Mouse (Mus musculus) heart, adult 11 months (tissue): ENCODE measurements around the gene Gpr62.

ENCODE experiments used
- DNase-seq: peaks from one replicate; pipeline ENCODE4 v3.0.0; 2022

The Gpr62 gene

DNA sequence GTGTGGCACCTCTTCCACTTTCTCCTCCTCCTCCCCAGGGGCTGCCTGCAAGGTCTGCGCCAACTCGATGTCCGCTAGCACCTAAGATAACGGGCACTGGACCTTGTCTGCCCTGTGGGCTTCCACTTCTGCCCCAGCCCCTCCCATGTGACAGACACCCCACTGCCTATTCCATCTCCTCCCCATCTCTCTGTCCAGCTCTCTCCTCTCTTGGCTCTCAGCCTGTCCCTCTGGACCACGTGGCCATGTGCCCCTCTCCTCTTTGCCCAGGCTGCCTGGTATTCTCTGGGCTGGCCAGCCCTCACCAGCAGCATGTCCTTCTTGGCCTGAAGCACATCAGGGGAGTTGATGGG lies 8.0 kb upstream of the Gpr62 start:
- DNase-seq: no peak

GRCm38 (mm10) chr9:106473081-106473752 lies 7.5 kb upstream of the Gpr62 start:
- DNase-seq: peak; percentile 96

GRCm38 (mm10) chr9:106472321-106472720 lies 6.6 kb upstream of the Gpr62 start:
- no peak for DNase-seq

DNA sequence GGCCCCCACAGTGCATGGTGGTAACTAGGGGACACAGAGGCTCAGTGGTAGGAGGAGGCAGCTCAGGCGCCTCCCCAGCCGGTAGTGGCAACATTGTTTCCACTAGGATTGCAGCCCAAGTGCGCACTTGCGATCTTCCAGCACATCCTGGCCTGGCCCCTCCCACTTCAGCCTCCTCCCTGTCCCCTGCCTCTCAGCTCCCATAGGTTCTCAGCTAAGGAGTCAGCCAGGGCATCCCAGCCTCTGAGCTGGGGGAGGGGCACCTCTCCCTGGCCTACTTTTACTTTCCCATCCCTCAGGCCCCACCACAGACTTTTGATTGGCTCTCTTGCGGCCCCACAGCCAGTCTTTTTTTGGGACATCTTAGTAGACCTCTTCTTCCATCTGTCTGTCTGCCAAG lies 6.2 kb upstream of the Gpr62 start:
- peak; percentile 99 for DNase-seq

DNA sequence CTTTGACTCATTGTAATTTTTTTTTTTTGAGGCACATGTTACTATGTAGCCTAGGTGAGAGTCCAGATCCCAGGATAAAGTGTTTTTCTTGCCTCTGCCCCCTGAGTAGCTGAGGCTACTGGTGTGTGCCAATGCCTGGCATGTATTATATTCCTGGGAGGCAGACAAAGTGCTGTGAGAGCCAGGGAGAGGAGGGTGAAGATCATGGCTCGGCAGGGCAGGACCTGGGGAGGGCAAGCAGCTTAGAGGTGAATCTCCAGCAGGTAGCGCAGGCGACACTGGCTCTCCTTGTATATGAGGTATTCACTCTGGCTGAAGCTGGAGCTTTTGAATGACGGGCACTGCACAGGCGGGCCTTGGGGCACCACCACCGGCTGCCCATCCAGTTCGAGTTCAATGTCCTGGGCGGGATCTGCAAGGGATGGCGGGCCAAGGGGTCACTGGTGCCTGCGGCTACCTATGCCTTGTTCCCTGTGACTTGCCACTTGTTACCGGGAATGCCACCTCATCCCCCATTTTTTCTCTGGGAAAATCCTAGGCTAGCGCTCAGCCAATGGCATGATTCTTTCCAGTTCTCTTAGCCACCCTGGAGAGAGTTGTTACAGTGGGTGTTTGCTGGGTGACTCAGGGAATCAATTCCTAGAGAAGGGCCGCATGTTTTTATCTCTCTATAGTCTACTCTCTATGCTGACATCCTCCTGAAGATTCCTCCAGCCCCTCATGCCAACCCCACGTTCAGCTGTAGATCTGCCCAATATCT lies 5.4 kb upstream of the Gpr62 start:
- peak; percentile 95 for DNase-seq

GRCm38 (mm10) chr9:106469776-106470175 lies 4.0 kb upstream of the Gpr62 start:
- peak; percentile 89 for DNase-seq

DNA sequence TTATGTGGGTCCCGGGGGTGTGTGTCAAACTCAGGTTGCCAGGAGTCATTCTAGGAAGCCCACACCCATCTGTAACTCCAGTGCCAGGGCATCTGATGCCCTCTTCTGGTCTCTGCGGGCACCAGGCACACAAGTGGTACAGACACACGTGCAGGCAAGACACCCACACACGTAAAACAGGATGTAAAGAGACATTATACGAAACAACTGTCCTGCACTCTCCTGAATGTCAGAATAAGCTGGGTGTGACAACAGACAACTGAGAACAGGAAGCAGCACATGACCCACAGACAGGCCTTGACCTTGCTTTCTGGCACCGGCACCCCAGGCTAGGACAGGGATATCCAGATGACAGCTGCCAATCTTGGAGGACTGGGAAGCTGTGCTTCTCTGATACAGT lies 3.6 kb upstream of the Gpr62 start:
- peak; percentile 89 for DNase-seq

GRCm38 (mm10) chr9:106467746-106468145 lies 2.0 kb upstream of the Gpr62 start:
- DNase-seq: no peak

DNA sequence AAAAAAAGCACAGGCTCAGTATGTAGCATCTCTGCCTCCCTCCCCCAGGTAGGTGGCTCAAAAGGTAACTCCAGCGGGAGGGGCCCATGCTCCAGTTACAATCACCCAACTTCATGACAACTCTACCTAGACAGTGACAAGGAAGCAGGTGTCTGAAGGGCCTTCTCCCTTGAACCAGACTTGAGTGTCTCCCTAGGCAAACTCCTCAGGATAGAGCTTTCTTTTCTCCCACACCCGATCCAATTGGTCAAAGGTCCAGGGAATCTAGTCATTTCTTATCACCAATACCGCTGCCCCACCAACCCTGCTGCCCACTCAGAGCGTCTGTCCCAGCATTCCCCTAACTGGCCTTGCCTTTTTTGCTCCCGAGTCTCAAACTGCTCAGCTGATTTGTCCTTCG lies 983 bp upstream of the Gpr62 start:
- no peak for DNase-seq

GRCm38 (mm10) chr9:106464751-106465541 lies 792 bp downstream of the Gpr62 start:
- peak; percentile 97 for DNase-seq

DNA sequence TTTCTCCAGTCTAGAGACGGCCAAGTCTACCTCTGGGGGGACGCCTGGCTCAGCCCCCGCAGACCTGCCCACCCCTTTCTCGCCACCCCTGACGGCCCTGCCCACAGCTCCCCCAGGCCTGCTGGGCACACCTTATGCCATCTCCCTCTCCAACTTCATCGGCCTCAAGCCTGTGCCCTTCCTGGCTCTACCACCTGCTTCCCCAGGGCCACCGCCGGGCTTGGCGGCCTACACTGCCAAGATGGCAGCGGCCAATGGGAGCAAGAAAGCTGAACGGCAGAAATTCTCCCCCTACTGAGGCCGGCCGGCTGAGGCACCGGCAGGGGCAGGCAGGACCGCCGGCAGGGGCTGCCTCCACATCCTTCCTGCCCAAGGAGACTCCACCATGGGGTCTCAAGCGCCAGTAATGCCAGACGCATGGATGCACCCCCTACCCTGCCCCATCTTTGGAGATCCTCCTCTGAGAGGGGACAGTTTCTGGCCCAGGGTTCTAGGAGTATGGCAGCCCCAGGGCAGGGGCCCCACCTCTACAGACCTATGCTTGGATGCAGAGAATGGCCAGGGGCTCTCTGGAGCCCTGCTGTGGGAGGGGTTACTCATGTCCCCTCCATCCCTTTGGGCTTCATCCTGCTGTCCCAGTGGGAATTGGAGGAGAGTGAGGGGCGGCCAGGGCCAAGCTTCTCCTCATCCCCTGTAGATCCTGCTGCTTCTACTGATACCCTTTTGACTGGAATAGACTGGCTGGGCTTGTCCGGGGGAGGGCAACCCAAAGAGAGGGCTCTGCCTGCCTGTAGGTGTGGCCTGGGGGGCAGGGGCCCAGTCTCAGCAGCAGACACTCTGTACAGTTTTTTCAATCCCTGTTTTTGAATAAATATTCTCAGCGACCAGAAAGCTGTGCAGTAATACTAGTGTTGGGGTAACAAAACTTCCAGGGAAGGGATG lies 2.3 kb downstream of the Gpr62 start:
- peak; percentile 92 for DNase-seq

- peak; percentile 87 for DNase-seq
Measured at GRCm38 (mm10) chr9:106462430-106462800, 3.3 kb downstream of the Gpr62 start.

DNA sequence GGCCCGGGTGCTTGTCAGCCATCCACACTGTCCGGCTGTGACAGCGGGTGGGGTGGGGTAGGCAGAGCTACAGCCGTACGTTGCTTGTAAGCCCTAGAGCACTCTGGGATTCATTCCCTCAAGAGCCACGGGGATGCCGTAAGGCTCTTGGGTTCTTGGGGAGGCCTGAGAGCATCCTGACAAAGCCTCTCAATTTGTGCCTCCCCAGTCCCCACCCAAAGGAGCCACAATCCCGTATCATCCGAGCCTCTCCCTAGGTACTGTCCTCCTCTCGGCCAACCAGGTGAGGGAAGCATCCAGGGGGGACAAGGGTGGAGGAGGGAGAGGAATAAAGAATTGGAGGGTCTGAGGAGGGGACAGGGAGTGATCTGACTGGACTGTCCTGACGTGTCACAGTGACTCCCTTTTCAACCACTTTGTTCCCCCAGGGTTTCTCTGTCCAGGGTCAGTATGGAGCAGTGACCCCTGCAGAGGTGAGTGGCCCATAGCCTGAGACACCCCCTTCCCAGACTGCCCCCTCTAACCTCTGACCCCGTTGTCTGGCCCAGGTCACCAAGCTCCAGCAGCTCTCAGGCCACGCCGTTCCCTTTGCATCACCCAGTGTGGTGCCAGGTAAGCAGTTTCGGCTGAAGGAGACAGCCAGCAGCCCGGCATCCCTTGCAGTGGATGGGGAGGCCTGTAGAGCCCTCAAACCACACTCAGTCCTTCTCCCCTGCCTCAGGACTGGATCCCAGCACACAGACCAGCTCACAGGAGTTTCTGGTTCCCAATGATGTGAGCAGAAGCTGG lies 3.9 kb downstream of the Gpr62 start:
- no peak for DNase-seq

DNA sequence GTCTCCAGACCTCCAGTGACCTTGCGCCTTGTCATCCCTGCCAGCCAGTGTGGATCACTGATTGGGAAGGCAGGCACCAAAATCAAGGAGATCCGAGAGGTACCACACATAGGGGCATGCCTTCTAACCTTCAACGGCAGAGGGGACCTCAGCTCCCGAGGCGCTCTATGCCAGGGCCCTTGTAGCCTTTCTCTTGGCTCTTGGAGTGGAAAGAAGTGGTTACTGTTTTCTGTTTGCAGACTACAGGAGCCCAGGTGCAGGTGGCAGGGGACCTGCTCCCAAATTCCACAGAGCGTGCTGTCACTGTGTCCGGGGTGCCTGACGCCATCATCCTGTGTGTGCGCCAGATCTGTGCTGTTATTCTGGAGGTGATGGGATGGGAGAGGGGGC lies 4.7 kb downstream of the Gpr62 start:
- DNase-seq: no peak

GRCm38 (mm10) chr9:106460401-106461025 lies 5.2 kb downstream of the Gpr62 start:
- DNase-seq: no peak

DNA sequence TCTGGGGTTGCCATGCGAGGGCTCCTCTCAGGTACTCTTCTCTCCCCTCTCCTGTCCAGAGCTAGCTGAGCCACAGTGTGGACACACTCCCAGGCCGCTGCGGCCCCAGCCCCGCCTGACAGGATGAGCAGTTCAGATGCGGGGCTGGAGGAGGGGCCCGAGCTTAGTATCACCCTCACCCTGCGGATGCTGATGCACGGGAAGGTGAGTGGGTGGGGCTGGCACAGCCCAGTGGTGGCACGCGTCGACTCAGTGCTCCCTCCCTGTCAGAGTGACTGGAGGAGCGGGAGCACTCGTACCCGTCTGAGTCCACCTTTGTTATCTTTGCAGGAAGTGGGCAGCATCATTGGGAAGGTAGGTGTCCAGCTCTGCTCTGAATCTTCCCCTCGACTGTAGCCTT lies 5.8 kb downstream of the Gpr62 start:
- DNase-seq: peak; percentile 90

DNA sequence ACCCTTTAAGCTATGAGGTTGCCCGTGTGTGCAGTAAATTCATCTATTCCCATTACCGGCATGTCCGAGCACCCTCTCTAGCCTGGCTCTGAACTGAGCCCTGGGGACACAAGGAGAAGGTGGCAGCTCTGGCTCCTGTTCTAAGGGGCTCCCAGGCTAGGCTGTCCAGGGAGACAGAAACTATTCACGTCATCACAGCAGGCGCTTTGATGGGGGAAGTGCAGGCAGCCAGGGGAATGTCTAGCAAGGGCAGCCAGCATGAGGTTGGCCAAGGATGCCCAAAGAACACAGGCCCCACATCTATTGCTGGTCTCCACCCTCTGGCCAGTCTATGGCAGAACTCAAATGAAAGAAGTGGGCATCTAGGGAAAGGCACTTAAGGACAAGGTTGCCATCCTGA lies 7.8 kb downstream of the Gpr62 start:
- peak; percentile 97 for DNase-seq

DNA sequence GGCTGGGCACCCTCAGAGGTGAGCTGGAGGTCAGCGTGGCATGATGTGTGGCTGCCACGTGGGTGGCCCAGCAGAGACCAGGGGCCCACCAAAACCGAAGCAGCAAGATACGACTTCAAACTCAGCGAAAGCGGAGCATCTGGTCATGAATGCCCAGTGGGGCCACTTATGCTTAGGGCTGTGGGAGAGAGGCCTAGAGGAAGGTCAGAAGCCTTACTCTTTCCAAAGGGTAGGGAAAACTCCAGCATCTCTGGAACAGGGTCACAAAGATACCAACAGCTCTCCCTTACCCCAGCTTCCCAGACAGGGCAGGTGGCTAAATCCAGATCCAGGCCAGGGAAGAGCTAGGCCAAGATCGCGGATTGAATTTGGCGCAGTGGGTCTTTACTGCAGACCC lies 8.6 kb downstream of the Gpr62 start:
- DNase-seq: no peak

- peak; percentile 93 for DNase-seq
Measured at GRCm38 (mm10) chr9:106456325-106457162, 9.2 kb downstream of the Gpr62 start.

GRCm38 (mm10) chr9:106454888-106455681 lies 10.7 kb downstream of the Gpr62 start:
- DNase-seq: peak; percentile 95
